Mouse (Mus musculus) splenic B cell, adult 2 months (primary cell): ENCODE measurements around the gene Gbp8.

Experiments
- DNase-seq: peaks from one replicate; pipeline ENCODE4 v3.0.0-alpha.2; 2011; ENCODE audit warnings: low read depth, low spot score
- H3K27me3 ChIP-seq: 2 replicates; pipeline ENCODE4 v1.6.1; 2012; ENCODE audit warnings: mild to moderate bottlenecking, low read length, moderate library complexity, mixed read lengths; ENCODE audit not compliant: control insufficient read depth, poor library complexity, insufficient read depth, severe bottlenecking
- H3K36me3 ChIP-seq: 2 replicates; pipeline ENCODE4 v1.6.1; 2012; ENCODE audit warnings: mild to moderate bottlenecking, low read length, moderate library complexity, mixed read lengths; ENCODE audit not compliant: control insufficient read depth, poor library complexity, insufficient read depth, severe bottlenecking

The Gbp8 gene

GRCm38 (mm10) chr5:104986706-104987105 lies 152.6 kb downstream of the Gbp8 start:
- DNase-seq, result peak; percentile 86

GRCm38 (mm10) chr5:104982535-104982934 lies 156.8 kb downstream of the Gbp8 start, which contains the start of gene Abcg3:
TSS of gene Abcg3 (minus strand) at chr5:104982718.
- Histone ChIP-seq H3K27me3 (no peaks in the 10 kb centered on the region), H3K36me3 (no peaks in the 10 kb centered on the region)
- peak; percentile 37 for DNase-seq

More at GRCm38 (mm10) chr5:104986706-104987105, 152.6 kb downstream of the Gbp8 start:
- no peaks in the 10 kb centered on the region for H3K27me3 ChIP-seq
- H3K36me3 ChIP-seq, result no peaks in the 10 kb centered on the region

GRCm38 (mm10) chr5:104979040-104979513 lies 160.3 kb downstream of the Gbp8 start:
- Histone ChIP-seq H3K36me3 (no peaks in the 10 kb centered on the region), H3K27me3 (no peaks in the 10 kb centered on the region)
- peak; percentile 8 for DNase-seq
